ENCODE assay signal across 13 mouse cellular contexts in genomic region chr13:15212353-15212850, GRCm38 (mm10).
DNase-seq lines count a peak whose midpoint lies in the region; ATAC-seq and TF ChIP-seq lines count a peak whose summit lies in the region.
"Had no signal": no experiment of that assay in that cellular context is flagged by ENCODE, and none has a peak within 500 bp of the region (broad histone marks: within the 10 kb centered on the region; RNA-seq: fewer than 3 reads in every experiment).

No protein-coding gene starts in this region.

- no peak for TF ChIP-seq EP300 in lung, postnatal 0 days (IDR thresholded peaks at IDR 0.05)

- TF ChIP-seq CTCF in lung, postnatal 0 days (IDR thresholded peaks at IDR 0.05): no peak

- 44% methylated on average over 5 of the region's 5 CpGs for WGBS in lung, postnatal 0 days

- ATAC-seq in lung, postnatal 0 days: no peak

- H3K36me3 ChIP-seq in lung, postnatal 0 days (ENCODE audit: insufficient read depth, low read length): no peaks in the 10 kb centered on the region
- H3K36me3 ChIP-seq: heart, embryonic 15.5 days had no signal

- H3K4me2 ChIP-seq in lung, postnatal 0 days (replicated peaks; ENCODE audit: low read depth, low read length): no peak overlapping the region
- H3K4me2 ChIP-seq: heart, embryonic 15.5 days had no signal

- H3K9me3 ChIP-seq in lung, postnatal 0 days (ENCODE audit: low read length): no peaks in the 10 kb centered on the region
- H3K9me3 ChIP-seq: heart, embryonic 15.5 days had no signal

- H3K27me3 ChIP-seq in lung, postnatal 0 days (replicated peaks; ENCODE audit: insufficient read depth, low read length): no peaks in the 10 kb centered on the region
- H3K27me3 ChIP-seq: CH12.LX; heart, embryonic 15.5 days had no signal

- no peak overlapping the region for H3K27ac ChIP-seq in lung, postnatal 0 days (ENCODE audit: low read length)
- H3K27ac ChIP-seq: heart, embryonic 15.5 days; left cerebral cortex, adult 2 months had no signal

- H3K9ac ChIP-seq in lung, postnatal 0 days (replicated peaks; ENCODE audit: low read depth): no peak overlapping the region
- H3K9ac ChIP-seq: heart, embryonic 15.5 days had no signal

- H3K4me3 ChIP-seq in lung, postnatal 0 days (ENCODE audit: low read depth, low read length): no peak overlapping the region
- H3K4me3 ChIP-seq: erythroblast, embryonic 14.5 days; heart, embryonic 15.5 days; left cerebral cortex, adult 2 months had no signal

- intact Hi-C loops in heart, postnatal 10 days (cut with DNase I): no loop called here
- intact Hi-C loops in heart, postnatal 25 days (cut with DNase I): no loop called here

- no peaks in the 10 kb centered on the region for H3K4me1 ChIP-seq in lung, postnatal 0 days (ENCODE audit: insufficient read depth, low read depth, low read length)
- H3K4me1 ChIP-seq: heart, embryonic 15.5 days had no signal

- peak; percentile 20 to 22 for DNase-seq in heart, postnatal 10 days
- no peak for DNase-seq in heart, postnatal 25 days (ENCODE audit: low spot score)
- DNase-seq in brain, adult 2 months (ENCODE audit: low read depth, low spot score): peak; percentile 28
- peak; percentile 76 for DNase-seq in forelimb bud, embryonic 11.5 days (ENCODE audit: low read depth, low spot score)
- peak; percentile 5 for DNase-seq in layer of hippocampus, adult 9-11 months
- DNase-seq in urinary bladder, postnatal 36 days (ENCODE audit: low spot score in 2 of 2): no peak
- no peak for DNase-seq in lung, postnatal 0 days (ENCODE audit: low spot score)
- no peak for DNase-seq in spleen, adult 18-20 months
- DNase-seq: adrenal gland, adult 8-10 months had no signal

Comparison
In these comparisons a context has a peak if more than half of its experiments do, and no peak if none do; other contexts are left out.
1. DNase-seq: peak in heart, postnatal 10 days (2 of 2), brain, adult 2 months (single experiment), forelimb bud, embryonic 11.5 days (single experiment) and layer of hippocampus, adult 9-11 months (single experiment); none in heart, postnatal 25 days (single experiment), urinary bladder, postnatal 36 days (0 of 2), lung, postnatal 0 days (single experiment) and spleen, adult 18-20 months (0 of 2).